Mouse (Mus musculus) heart, adult 11 months (tissue): ENCODE data around the gene Gm14743.
"Not testable (repeated sequence)": the region's sequence is repeated elsewhere in the genome, so short reads cannot be mapped to it uniquely, and the experiment has no call there.

ENCODE experiments used
- DNase-seq: peaks from one replicate; pipeline ENCODE4 v3.0.0; 2022

The Gm14743 gene

GRCm38 (mm10) chrX:78245821-78246220 lies at the start of gene Gm14743:
Gm14743 (minus strand) TSS chrX:78245921.
- not testable (repeated sequence) for DNase-seq

GRCm38 (mm10) chrX:78202829-78203228 lies 42.9 kb downstream of the Gm14743 start:
- no peak for DNase-seq

GRCm38 (mm10) chrX:78202220-78202619 lies 43.5 kb downstream of the Gm14743 start:
- not testable (repeated sequence) for DNase-seq
